Comparison of ENCODE assay signal across 9 mouse cellular contexts in the genomic region with DNA sequence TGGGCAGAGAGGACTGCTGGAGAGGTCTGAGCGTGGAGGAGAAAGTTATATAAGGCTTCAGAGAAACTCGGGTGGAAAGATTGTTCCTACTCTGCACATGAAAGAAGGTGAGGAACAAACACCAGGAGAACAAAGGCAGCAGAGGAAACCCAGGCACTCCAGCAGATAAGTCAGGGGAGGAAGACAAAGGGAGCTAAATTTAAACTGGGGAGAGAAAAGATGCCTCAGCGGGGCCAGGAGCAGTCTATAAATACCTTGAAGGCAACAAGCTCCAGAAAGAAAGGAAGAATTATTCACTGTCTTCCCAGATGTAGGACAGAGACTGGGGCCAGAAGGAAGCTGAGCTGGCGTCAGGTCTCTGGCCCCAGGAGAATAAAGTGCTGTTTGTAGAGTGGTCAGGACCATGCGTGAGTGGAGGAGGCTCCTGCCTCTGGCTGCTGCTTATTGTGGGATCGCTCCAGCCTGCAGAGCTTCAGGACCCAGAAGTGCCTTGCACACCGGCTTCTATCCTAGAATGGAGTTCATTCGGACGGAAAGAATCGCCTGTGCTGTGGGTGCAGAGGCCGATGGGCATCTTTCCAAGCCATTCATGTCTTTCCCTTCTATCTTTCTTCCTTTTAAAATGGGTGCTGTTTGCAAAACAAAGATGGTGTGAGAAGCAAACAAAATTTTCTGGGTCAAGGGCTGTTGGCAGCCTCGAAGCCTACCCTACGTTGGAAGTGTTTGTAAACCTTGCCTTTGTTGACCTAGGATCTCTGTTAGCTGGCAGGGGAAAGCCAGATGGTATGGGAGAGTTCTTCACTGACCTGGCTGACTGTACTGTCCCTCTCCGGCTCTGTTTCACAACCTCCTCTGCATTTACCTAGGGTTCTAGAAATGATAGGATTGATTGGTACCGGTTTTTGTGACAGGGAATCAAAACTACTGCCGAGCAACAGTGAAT. TPM values are rescaled to one million over a fixed set of nuclear protein-coding genes. Genes with fewer than 3 reads are reported as not detected.
A peak's percentile ranks its signal among the peaks of the same experiment; 100 is the strongest.
DNase-seq lines count a peak whose midpoint lies in the region; TF ChIP-seq lines count a peak whose summit lies in the region.
"Had no signal": no experiment of that assay in that cellular context is flagged by ENCODE, and none has a peak within 500 bp of the region (broad histone marks: within the 10 kb centered on the region; RNA-seq: fewer than 3 reads in every experiment).

No protein-coding gene starts in this region.

- TF ChIP-seq CTCF in liver, adult 2 months (IDR thresholded peaks at IDR 0.05; ENCODE audit: low read depth, low read length), result no peak

- peak overlapping the region; percentile 22 for H3K27ac ChIP-seq in liver, adult 2 months (replicated peaks; ENCODE audit: insufficient read depth, low read depth, low read length)

- H3K36me3 ChIP-seq in liver, adult 2 months (ENCODE audit: control insufficient read depth, insufficient read depth, low read length), result no peaks in the 10 kb centered on the region

- H3K4me1 ChIP-seq in liver, adult 2 months (ENCODE audit: control insufficient read depth, insufficient read depth, low read length), result peaks cover 17% of the 10 kb centered on the region

- no peak for TF ChIP-seq POLR2A in liver, adult 2 months (IDR thresholded peaks at IDR 0.05; ENCODE audit: extremely low read depth, insufficient read depth, low read length)

- peak; percentile 91 for DNase-seq in liver, adult 2 months (ENCODE audit: extremely low read depth, low read depth, low spot score)
- no peak for DNase-seq in liver
- DNase-seq in heart, adult 11 months, result peak; percentile 97
- DNase-seq in kidney, adult 18-20 months, result peak; percentile 16
- DNase-seq in lung, postnatal 25 days (ENCODE audit: low spot score), result peak; percentile 15
- no peak for DNase-seq in urinary bladder, postnatal 14 days (ENCODE audit: low spot score)
- DNase-seq in urinary bladder, adult 18-20 months (ENCODE audit: low spot score in 2 of 2), result no peak
- no peak for DNase-seq in layer of hippocampus, postnatal 36 days

- no peak overlapping the region for H3K4me3 ChIP-seq in liver, adult 2 months (ENCODE audit: insufficient read depth, low read depth, low read length)
- H3K4me3 ChIP-seq: myocyte had no signal

- H3K27me3 ChIP-seq in liver, adult 2 months (ENCODE audit: control insufficient read depth, insufficient read depth, low read length), result no peaks in the 10 kb centered on the region

- WGBS in liver, adult 2 months, result 12% methylated on average over 16 of the region's 16 CpGs

- peak overlapping the region; percentile 26 for H3K9ac ChIP-seq in liver, adult 2 months (ENCODE audit: low read depth, low read length)

- H3K79me2 ChIP-seq in liver, adult 2 months (ENCODE audit: control insufficient read depth, insufficient read depth, low read length), result no peaks in the 10 kb centered on the region

RNA-seq across cellular contexts. Expression of a gene that starts 55.6 kb away (rescaled TPM):
- total RNA-seq in liver, adult 2 months (2014; rRNA removed), result 0.07 TPM in 1 of 2 replicates, not detected in the other
- not detected in 2 replicates for polyA plus RNA-seq in liver, adult 2 months (2012; rRNA removed)
- 10 to 100 TPM; 12.5 to 14.7 TPM for total RNA-seq in layer of hippocampus, postnatal 36 days (2021)

Comparison
In these comparisons a context has a peak if more than half of its experiments do, and no peak if none do; other contexts are left out.
1. DNase-seq: peak in liver, adult 2 months (single experiment), heart, adult 11 months (single experiment), kidney, adult 18-20 months (single experiment) and lung, postnatal 25 days (single experiment); none in liver (single experiment), urinary bladder, postnatal 14 days (single experiment), urinary bladder, adult 18-20 months (0 of 2) and layer of hippocampus, postnatal 36 days (0 of 2).
2. RNA of a gene that starts 55.6 kb away (total RNA-seq): 12.5 to 14.7 TPM in layer of hippocampus, postnatal 36 days; 0.07 TPM in liver, adult 2 months; every median in the first group is over 10 times any median in the second.